Mouse (Mus musculus): Measurements from ENCODE around the gene Angel2.

GRCm38 (mm10) chr1:190971708-190972610 is 47.0 kb downstream of the Angel2 start:
- TF ChIP-seq CTCF (IDR thresholded peaks at IDR 0.05; ENCODE audit: control insufficient read depth, insufficient read depth, insufficient read length) (no peak), MAX (IDR thresholded peaks at IDR 0.05) (no peak), FOSL1 (IDR thresholded peaks at IDR 0.05; ENCODE audit: insufficient read depth, low read length, poor library complexity, severe bottlenecking) (no peak), USF1 (IDR thresholded peaks at IDR 0.05; ENCODE audit: low read depth) (no peak), CEBPB (IDR thresholded peaks at IDR 0.05; ENCODE audit: low read depth) (no peak), MYOD1 (IDR thresholded peaks at IDR 0.05; ENCODE audit: control insufficient read depth, insufficient read length, low read depth) (no peak), MYOG (IDR thresholded peaks at IDR 0.05; ENCODE audit: control insufficient read depth, extremely low read depth, insufficient read length) (no peak)
